Comparison of ENCODE assay signal across 1 mouse cellular context in genomic region chr9:114428103-114428834, GRCm38 (mm10).
TF ChIP-seq lines count a peak whose summit lies in the region.

No protein-coding gene starts in this region.

TF ChIP-seq in MEL, 35 proteins besides CTCF, POLR2A, EP300 and RAD21 (continued from another document):
- TF ChIP-seq POLR2AphosphoS2 (IDR thresholded peaks at IDR 0.05; ENCODE audit: low read length) = peak; percentile 36; the same call in 1 of the 2 replicates
- no peak for TF ChIP-seq ZC3H11A (IDR thresholded peaks at IDR 0.05; ENCODE audit: low read depth, low read length)
- peak; percentile 71; the same call in 1 of the 2 replicates for TF ChIP-seq MEF2A (IDR thresholded peaks at IDR 0.05; ENCODE audit: extremely low read depth, insufficient replicate concordance, low read depth, low read length, poor library complexity, severe bottlenecking)
- TF ChIP-seq MYC (IDR thresholded peaks at IDR 0.05; ENCODE audit: low read depth, low read length) = no peak; the same call in 1 of the 2 replicates
- no peak for TF ChIP-seq CHD1 (IDR thresholded peaks at IDR 0.05; ENCODE audit: low read depth, low read length)
- no peak for TF ChIP-seq NRF1 (IDR thresholded peaks at IDR 0.05; ENCODE audit: insufficient read depth, low read depth, low read length, poor library complexity, severe bottlenecking)
- TF ChIP-seq USF1 (IDR thresholded peaks at IDR 0.05; ENCODE audit: low read depth, low read length) = peak; percentile 65
